Mouse (Mus musculus) layer of hippocampus, postnatal 25 days (tissue): ENCODE measurements around the gene Pold1. TPM values are rescaled to one million over a fixed set of nuclear protein-coding genes. Genes with fewer than 3 reads are reported as not detected.
A peak's percentile ranks its signal among the peaks of the same experiment; 100 is the strongest.

Experiments
- DNase-seq, 2 experiments: peaks; one replicate each; pipeline ENCODE4 v3.0.0; 2022; ENCODE audit warnings: mixed read lengths in 2 of 2, low spot score in 1 of 2; ENCODE audit errors: extremely low spot score in 1 of 2
- total RNA-seq, 2 experiments: library from RNA; stranded (reverse); gene quantifications; 2 replicates each; pipeline ENCODE4 v1.2.3; 2021

The Pold1 gene
- 1 to 10 TPM; 7.3 to 8.9 TPM for total RNA-seq

GRCm38 (mm10) chr7:44548497-44549087, at the start of gene Pold1:
Gene Pold1 (minus strand): TSS chr7:44548849.
- DNase-seq, result peak; percentile 95 to 97

DNA sequence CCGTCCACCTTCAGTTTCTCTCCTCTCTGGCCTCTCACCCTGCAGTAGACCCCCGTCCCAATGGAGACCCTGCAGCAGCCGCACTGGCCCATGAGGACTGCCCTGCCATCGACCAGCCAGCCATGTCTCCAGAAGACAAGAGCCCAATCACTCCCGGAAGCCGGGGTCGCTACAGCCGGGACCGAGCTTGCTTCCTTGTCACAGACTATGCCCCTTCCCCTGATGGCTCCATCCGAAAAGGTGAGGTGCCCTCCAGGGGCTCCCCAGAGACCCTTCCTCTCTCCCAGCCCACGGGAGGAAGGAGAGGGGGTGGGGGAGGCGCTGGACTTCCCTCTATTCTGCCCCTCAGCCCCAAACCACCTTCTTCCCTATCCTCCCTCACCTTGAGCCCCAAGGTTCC, 49.7 kb upstream of the Pold1 start:
- no peak for DNase-seq

- no peak for DNase-seq
These were observed 49.0 kb upstream of the Pold1 start for GRCm38 (mm10) chr7:44597666-44598065.

- DNase-seq, result no peak
These were observed 48.4 kb upstream of the Pold1 start for GRCm38 (mm10) chr7:44596996-44597538.

DNA sequence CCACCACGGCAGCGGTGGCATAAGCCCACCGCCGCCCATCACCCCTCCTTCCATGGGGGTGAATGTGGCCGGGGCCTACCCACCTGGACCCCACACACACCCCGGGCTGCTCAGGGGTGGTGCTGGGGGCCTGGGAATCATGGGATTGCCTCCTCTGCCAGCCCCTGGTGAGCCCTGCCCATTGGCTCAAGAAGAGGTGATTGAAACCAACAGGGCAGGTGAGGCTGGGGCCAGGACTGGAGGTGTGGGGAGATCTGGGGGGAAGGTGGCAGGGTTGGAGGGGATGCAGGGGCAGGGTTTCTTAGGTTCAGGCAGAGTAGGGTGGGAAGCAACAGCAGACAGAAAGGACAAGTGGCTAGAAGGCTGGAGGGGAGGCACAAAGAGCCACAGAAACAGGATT, 47.4 kb upstream of the Pold1 start:
- no peak for DNase-seq

DNA sequence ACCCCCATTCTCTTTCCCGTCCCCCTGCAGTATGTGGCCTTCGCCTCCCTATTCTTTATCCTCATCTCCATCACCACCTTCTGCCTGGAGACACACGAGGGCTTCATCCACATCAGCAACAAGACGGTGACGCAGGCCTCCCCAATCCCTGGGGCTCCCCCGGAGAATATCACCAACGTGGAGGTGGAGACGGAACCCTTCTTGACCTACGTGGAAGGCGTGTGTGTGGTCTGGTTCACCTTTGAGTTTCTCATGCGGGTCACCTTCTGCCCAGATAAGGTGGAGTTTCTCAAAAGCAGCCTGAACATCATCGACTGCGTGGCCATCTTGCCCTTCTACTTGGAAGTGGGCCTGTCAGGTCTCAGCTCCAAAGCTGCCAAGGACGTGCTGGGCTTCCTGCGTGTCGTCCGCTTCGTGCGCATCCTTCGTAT, 46.5 kb upstream of the Pold1 start:
- DNase-seq, result no peak

- peak in 1 of 2 experiments; percentile 71 for DNase-seq
These were observed 45.6 kb upstream of the Pold1 start for GRCm38 (mm10) chr7:44594291-44594690.

GRCm38 (mm10) chr7:44593775-44594174, 45.1 kb upstream of the Pold1 start:
- DNase-seq, result peak; percentile 89 to 90

- no peak for DNase-seq
These were observed 44.4 kb upstream of the Pold1 start for GRCm38 (mm10) chr7:44593051-44593450.

GRCm38 (mm10) chr7:44591348-44592116, 42.9 kb upstream of the Pold1 start:
- DNase-seq, result no peak

DNA sequence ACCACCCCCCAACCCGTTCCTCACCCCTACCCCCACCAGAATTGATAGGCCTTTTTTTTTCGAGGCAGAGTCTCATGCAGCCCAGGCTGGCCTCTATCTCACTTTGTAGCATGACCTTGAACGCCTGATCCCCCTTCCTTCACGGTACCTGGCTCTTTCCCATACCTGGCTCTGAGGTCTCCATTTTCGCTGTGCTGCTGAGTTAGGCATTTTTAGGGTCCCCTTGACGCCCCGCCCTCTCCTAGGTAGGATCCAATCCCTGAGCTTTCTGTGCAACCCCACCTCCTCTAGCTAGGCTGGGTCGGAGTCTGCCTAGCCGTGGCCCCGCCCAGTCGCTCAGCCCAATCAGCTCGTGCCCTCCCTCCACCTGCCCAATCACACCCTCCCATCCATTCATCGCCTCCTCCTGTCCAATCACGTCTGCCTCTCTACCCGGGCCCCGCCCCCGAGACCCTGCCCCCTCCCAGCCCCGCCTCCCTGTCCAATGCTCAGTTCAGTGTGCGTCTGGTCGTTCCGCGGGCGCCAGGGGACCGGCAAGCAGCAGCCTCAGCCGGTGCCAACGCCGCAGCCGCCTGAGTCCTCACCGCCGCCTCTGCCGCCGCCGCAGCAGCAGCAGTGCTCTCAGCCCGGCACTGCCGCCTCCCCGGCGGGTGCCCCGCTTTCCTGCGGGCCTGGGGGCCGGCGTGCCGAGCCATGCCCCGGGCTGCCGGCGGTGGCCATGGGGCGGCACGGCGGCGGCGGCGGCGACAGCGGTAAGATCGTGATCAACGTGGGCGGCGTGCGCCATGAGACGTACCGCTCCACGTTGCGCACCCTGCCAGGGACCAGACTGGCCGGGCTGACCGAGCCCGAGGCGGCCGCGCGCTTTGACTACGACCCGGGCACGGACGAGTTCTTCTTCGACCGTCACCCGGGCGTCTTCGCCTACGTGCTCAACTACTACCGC, 42.0 kb upstream of the Pold1 start, which contains the start of gene Kcnc3:
Kcnc3 (plus strand) TSS at position 263 of the 946 bp plus-strand sequence.
- peak; percentile 84 to 88 for DNase-seq

DNA sequence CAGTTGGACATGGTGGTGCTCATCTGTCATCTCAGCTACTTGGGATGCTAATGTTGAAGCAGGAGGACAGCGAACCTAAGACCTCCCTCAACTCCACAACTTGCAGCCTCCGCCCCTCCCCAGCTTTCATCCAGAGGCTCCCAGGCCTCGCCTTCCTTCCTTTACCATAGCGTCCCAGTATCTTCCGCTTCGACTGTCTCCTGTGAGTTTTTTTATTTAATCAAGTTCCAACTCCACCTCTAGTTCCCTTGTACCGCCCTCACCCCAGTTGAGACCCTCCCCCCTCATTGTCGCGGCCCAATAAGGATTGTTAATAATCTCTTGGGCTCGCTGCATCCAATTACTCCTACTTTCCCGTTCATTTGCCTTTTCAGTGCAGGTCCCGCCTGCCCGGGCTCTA, 41.3 kb upstream of the Pold1 start:
- no peak for DNase-seq

- peak; percentile 54 to 63 for DNase-seq
These were observed 40.5 kb upstream of the Pold1 start for GRCm38 (mm10) chr7:44589149-44589548.

GRCm38 (mm10) chr7:44588338-44588737, 39.7 kb upstream of the Pold1 start:
- DNase-seq, result no peak

DNA sequence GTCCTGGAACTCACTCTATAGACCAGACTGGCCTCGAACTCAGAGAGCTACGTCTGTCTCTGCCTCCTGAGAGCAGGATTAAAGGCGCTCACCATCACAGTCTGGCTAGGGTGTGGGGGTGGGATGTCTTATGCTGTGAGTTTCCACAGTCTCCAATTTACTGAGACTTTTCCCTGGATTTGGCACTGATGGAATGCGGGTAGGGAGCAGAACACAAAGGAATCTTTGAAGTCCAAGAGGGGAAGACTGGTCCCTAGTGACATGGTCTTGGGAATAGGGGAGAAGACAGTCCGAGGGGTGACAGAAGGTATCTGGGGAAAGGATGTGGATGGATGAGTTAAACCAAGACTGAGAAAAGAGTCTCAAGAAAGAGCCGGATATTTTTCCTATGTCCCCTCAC, 39.0 kb upstream of the Pold1 start:
- no peak for DNase-seq

DNA sequence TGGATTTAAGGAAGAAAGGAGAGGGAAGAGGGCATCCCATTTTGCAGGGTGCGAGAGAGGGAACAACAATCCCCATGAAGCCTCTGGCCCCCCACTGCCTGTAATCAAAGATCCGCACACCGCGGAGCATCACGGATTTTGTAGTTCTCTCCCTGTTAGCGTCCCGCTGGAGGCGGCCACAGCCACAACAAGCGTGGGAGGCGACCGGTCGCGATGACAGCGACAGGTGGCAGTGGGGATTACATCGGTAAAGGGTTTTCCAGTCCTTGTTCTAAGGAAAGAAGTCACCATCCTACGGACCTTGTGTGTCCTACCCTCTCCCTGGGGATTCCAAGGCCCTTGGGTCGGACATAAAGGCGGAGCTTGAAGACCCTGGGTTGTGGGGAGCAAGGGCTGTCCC, 38.3 kb upstream of the Pold1 start:
- DNase-seq, result peak; percentile 66 to 78

- DNase-seq, result peak; percentile 60 to 71
These were observed 37.9 kb upstream of the Pold1 start for GRCm38 (mm10) chr7:44586518-44586917.

DNA sequence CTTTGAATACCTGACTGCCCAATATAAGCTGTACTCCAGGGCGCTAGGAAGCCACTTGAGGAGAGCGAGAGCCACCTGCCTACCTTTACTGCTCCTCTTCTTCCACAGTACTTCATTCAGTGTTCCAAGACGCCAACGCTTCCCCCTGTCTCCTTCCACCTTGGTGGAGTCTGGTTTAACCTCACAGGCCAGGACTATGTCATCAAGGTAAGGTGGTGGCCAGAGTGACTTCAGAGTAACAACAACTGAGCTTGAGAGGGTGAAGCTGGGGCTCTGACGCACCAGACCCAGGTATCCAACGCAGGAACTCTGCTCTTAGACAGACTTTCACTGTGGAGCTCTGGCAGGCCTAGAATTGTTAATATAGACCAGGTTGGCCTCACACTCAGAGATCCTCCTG, 37.0 kb upstream of the Pold1 start:
- no peak for DNase-seq

DNA sequence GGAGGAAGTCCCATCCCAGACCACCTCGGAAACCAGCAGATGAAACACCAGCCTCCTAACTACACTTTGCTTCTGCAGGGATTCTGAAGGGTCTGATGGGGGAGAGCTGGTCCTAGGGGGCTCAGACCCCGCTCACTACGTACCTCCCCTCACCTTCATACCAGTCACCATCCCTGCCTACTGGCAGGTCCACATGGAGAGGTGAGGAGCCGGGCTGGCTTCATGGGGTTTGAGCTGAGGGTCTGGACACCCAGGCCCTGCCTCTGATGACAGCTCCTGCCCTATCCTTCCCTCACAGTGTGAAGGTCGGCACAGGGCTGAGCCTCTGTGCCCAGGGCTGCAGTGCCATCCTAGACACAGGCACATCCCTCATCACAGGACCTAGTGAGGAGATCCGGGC, 36.3 kb upstream of the Pold1 start:
- no peak for DNase-seq

DNA sequence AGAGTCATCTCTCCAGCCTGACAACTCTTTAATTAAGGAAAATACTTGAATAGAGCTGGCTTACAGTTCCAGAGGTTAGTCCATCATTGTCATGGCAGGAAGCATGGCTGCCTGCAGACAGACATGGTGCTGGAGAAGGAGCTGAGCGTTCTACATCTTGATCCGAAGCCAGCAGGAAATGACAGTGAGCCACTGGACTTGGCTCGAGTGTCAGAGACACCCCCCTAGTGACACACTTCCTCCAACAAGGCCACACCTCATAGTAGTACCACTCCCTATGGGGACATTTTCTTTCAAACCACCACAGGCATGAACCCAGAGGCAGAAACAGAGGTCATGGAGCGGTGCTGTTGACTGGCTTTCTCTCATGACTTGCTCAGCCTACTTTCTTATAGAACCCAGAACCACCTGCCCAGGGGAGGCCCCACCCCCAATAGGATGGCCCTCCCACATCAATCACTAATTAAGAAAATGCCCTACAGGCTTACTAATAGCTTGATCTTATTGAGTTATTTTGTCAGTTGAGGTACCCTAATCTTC, 35.7 kb upstream of the Pold1 start:
- no peak for DNase-seq
